Mouse (Mus musculus) limb, embryonic 13.5 days (tissue): ENCODE measurements around the gene Bcat2. TPM values are rescaled to one million over a fixed set of nuclear protein-coding genes. Genes with fewer than 3 reads are reported as not detected.

Source experiments
- ATAC-seq: fragments of 200-750 bp; cut with Nextera tagmentation; 2 replicates; pipeline ENCODE4 v1.8.0; 2017; ENCODE audit warnings: low read depth, moderate number of reproducible peaks, moderate TSS enrichment; ENCODE audit not compliant: low FRiP score
- H3K27ac ChIP-seq: fragments of 300-500 bp; sonication (generic); 2 replicates; pipeline ENCODE4 v1.5.1; 2015; ENCODE audit warnings: inconsistent platforms, mild to moderate bottlenecking, moderate library complexity
- H3K27me3 ChIP-seq: fragments of 300-500 bp; sonication (generic); 2 replicates; pipeline ENCODE4 v1.6.1; 2015; ENCODE audit warnings: mild to moderate bottlenecking, inconsistent platforms
- H3K36me3 ChIP-seq: fragments of 300-500 bp; sonication (generic); 2 replicates; pipeline ENCODE4 v1.6.1; 2015; ENCODE audit warnings: inconsistent platforms, mild to moderate bottlenecking, moderate library complexity
- H3K4me1 ChIP-seq: fragments of 300-500 bp; sonication (generic); 2 replicates; pipeline ENCODE4 v1.6.1; 2015; ENCODE audit warnings: inconsistent platforms
- H3K4me2 ChIP-seq: fragments of 300-500 bp; sonication (generic); replicated peaks from 2 replicates; pipeline ENCODE4 v1.6.1; 2015; ENCODE audit warnings: inconsistent platforms, mild to moderate bottlenecking, moderate library complexity
- H3K4me3 ChIP-seq: fragments of 300-500 bp; sonication (generic); 2 replicates; pipeline ENCODE4 v1.5.1; 2015; ENCODE audit warnings: moderate library complexity, mild to moderate bottlenecking, inconsistent platforms
- H3K9ac ChIP-seq: fragments of 300-500 bp; sonication (generic); 2 replicates; pipeline ENCODE4 v1.6.1; 2015; ENCODE audit warnings: mild to moderate bottlenecking, inconsistent platforms
- H3K9me3 ChIP-seq: fragments of 300-500 bp; sonication (generic); 2 replicates; pipeline ENCODE4 v1.6.1; 2016; ENCODE audit warnings: inconsistent platforms
- WGBS: fragments of 180-500 bp; shearing (Covaris S2); methylation state at CpG from one replicate; pipeline ENCODE4 v1.1.7; 2015; 5-methylcytosine and 5-hydroxymethylcytosine counted together
- polyA plus RNA-seq: library from polyadenylated mRNA; unstranded; fragments of >200 nt; fragmentation: Nextera tagmentation; extraction: Ambion mirVana; gene quantifications from 2 replicates; pipeline ENCODE4 v1.2.1, GENCODE M21; 2015

Bcat2 gene
- polyA plus RNA-seq, 1 experiment from 2014 or later = 59.5 TPM

GRCm38 (mm10) chr7:45619592-45619991 lies 49.6 kb downstream of the Bcat2 start:
- no peak for ATAC-seq
- peaks cover 26% of the 10 kb centered on the region for H3K4me1 ChIP-seq

GRCm38 (mm10) chr7:45621443-45621842 lies 51.5 kb downstream of the Bcat2 start, which contains the start of gene Izumo1:
Gene Izumo1 (plus strand): TSS chr7:45621811.
- ATAC-seq = no peak
- Histone ChIP-seq H3K36me3 (no peaks in the 10 kb centered on the region), H3K9ac (no peak within 1 kb of the TSS), H3K4me2 (no peak within 1 kb of the TSS), H3K27me3 (peaks cover 46% of the 10 kb centered on the region), H3K27ac (no peak within 1 kb of the TSS), H3K4me3 (no peak within 1 kb of the TSS), H3K4me1 (peaks cover 12% of the 10 kb centered on the region), H3K9me3 (no peaks in the 10 kb centered on the region)
- 30% methylated on average over 9 of the region's 9 CpGs for WGBS

More at GRCm38 (mm10) chr7:45619592-45619991, 49.6 kb downstream of the Bcat2 start:
- H3K36me3 ChIP-seq = no peaks in the 10 kb centered on the region
- no peaks in the 10 kb centered on the region for H3K9me3 ChIP-seq
- H3K27ac ChIP-seq = no peak overlapping the region
- peaks cover 50% of the 10 kb centered on the region for H3K27me3 ChIP-seq
- no peak overlapping the region for H3K4me2 ChIP-seq
- WGBS = 82% methylated on average over 5 of the region's 5 CpGs
- no peak overlapping the region for H3K9ac ChIP-seq
- no peak overlapping the region for H3K4me3 ChIP-seq

- Histone ChIP-seq H3K9ac (no peak overlapping the region), H3K36me3 (no peaks in the 10 kb centered on the region), H3K4me1 (peaks cover 4% of the 10 kb centered on the region; the same call in 1 of the 2 replicates), H3K27me3 (peaks cover 41% of the 10 kb centered on the region), H3K9me3 (no peaks in the 10 kb centered on the region), H3K27ac (no peak overlapping the region), H3K4me2 (no peak overlapping the region), H3K4me3 (no peak overlapping the region)
- 87% methylated on average over 11 of the region's 11 CpGs for WGBS
- ATAC-seq = no peak
Measured at GRCm38 (mm10) chr7:45623507-45623906, 53.6 kb downstream of the Bcat2 start.

GRCm38 (mm10) chr7:45624718-45625117 lies 54.8 kb downstream of the Bcat2 start:
- no peak overlapping the region for H3K4me3 ChIP-seq
- H3K4me2 ChIP-seq = no peak overlapping the region
- no peaks in the 10 kb centered on the region for H3K9me3 ChIP-seq
- no peak for ATAC-seq
- H3K36me3 ChIP-seq = no peaks in the 10 kb centered on the region
- peaks cover 33% of the 10 kb centered on the region for H3K27me3 ChIP-seq
- no peak overlapping the region for H3K27ac ChIP-seq
- H3K4me1 ChIP-seq = peaks cover 4% of the 10 kb centered on the region; the same call in 1 of the 2 replicates
- H3K9ac ChIP-seq = no peak overlapping the region
- WGBS = 33% methylated on average over 3 of the region's 3 CpGs

GRCm38 (mm10) chr7:45625481-45625880 lies 55.5 kb downstream of the Bcat2 start:
- 85% methylated on average over 8 of the region's 8 CpGs for WGBS

GRCm38 (mm10) chr7:45626571-45627076 lies 56.7 kb downstream of the Bcat2 start:
- H3K27me3 ChIP-seq = peaks cover 34% of the 10 kb centered on the region
- ATAC-seq = no peak
- no peaks in the 10 kb centered on the region for H3K36me3 ChIP-seq
- H3K4me3 ChIP-seq = no peak overlapping the region
- no peaks in the 10 kb centered on the region for H3K9me3 ChIP-seq
- 84% methylated on average over 7 of the region's 7 CpGs for WGBS
- H3K4me2 ChIP-seq = no peak overlapping the region
- no peak overlapping the region for H3K9ac ChIP-seq
- H3K27ac ChIP-seq = no peak overlapping the region
- peaks cover 4% of the 10 kb centered on the region; the same call in 1 of the 2 replicates for H3K4me1 ChIP-seq

More at GRCm38 (mm10) chr7:45625481-45625880, 55.5 kb downstream of the Bcat2 start:
- H3K27me3 ChIP-seq = peaks cover 34% of the 10 kb centered on the region
- no peaks in the 10 kb centered on the region for H3K36me3 ChIP-seq
- no peaks in the 10 kb centered on the region for H3K9me3 ChIP-seq
- no peak for ATAC-seq
- H3K4me1 ChIP-seq = peaks cover 4% of the 10 kb centered on the region; the same call in 1 of the 2 replicates
- no peak overlapping the region for H3K27ac ChIP-seq
- H3K9ac ChIP-seq = no peak overlapping the region
- H3K4me3 ChIP-seq = no peak overlapping the region
- H3K4me2 ChIP-seq = no peak overlapping the region

- peaks cover 7% of the 10 kb centered on the region; the same call in 1 of the 2 replicates for H3K4me1 ChIP-seq
- H3K27ac ChIP-seq = peak within 1 kb of the TSS; percentile 76; the same call in 1 of the 2 replicates
- H3K4me2 ChIP-seq = peak within 1 kb of the TSS; percentile 99
- H3K9ac ChIP-seq = peak within 1 kb of the TSS; percentile 85
- ATAC-seq = no peak
- WGBS = 87% methylated on average over 9 of the region's 9 CpGs
- H3K36me3 ChIP-seq = no peaks in the 10 kb centered on the region
- H3K4me3 ChIP-seq = peak within 1 kb of the TSS; percentile 61
- peaks cover 37% of the 10 kb centered on the region for H3K27me3 ChIP-seq
- no peaks in the 10 kb centered on the region for H3K9me3 ChIP-seq
Measured at GRCm38 (mm10) chr7:45627261-45627660, 57.3 kb downstream of the Bcat2 start, which contains the start of gene Rasip1. Gene Rasip1 (plus strand): TSS chr7:45627488.

- H3K9me3 ChIP-seq = no peaks in the 10 kb centered on the region
- H3K4me3 ChIP-seq = peak overlapping the region; percentile 61
- H3K27ac ChIP-seq = peak overlapping the region; percentile 76; the same call in 1 of the 2 replicates
- H3K4me1 ChIP-seq = peaks cover 14% of the 10 kb centered on the region; the same call in 1 of the 2 replicates
- peak overlapping the region; percentile 85 for H3K9ac ChIP-seq
- H3K27me3 ChIP-seq = peaks cover 49% of the 10 kb centered on the region
- H3K36me3 ChIP-seq = no peaks in the 10 kb centered on the region
- WGBS = 1% methylated on average over 105 of the region's 105 CpGs
- H3K4me2 ChIP-seq = peak overlapping the region; percentile 99
- ATAC-seq = peak; percentile 81
Measured at GRCm38 (mm10) chr7:45628364-45629294, 58.7 kb downstream of the Bcat2 start.

- H3K27ac ChIP-seq = no peak overlapping the region
- peaks cover 43% of the 10 kb centered on the region for H3K27me3 ChIP-seq
- no peak overlapping the region for H3K4me2 ChIP-seq
- H3K9me3 ChIP-seq = no peaks in the 10 kb centered on the region
- WGBS = 75% methylated on average over 23 of the region's 23 CpGs
- H3K4me1 ChIP-seq = peaks cover 14% of the 10 kb centered on the region; the same call in 1 of the 2 replicates
- H3K4me3 ChIP-seq = no peak overlapping the region
- ATAC-seq = no peak
- no peak overlapping the region for H3K9ac ChIP-seq
- H3K36me3 ChIP-seq = no peaks in the 10 kb centered on the region
Measured at GRCm38 (mm10) chr7:45630064-45630907, 60.3 kb downstream of the Bcat2 start.

GRCm38 (mm10) chr7:45632499-45632898 lies 62.5 kb downstream of the Bcat2 start:
- Histone ChIP-seq H3K27ac (no peak overlapping the region; the same call in 1 of the 2 replicates), H3K4me2 (peak overlapping the region; percentile 62), H3K9ac (peak overlapping the region; percentile 66), H3K4me1 (peaks cover 14% of the 10 kb centered on the region; the same call in 1 of the 2 replicates), H3K9me3 (0 out of 2 replicates have a peak, but pooled peaks cover 12% of the 10 kb centered on the region), H3K27me3 (peaks cover 35% of the 10 kb centered on the region), H3K4me3 (peak overlapping the region; percentile 34), H3K36me3 (peaks cover 17% of the 10 kb centered on the region)
- ATAC-seq = no peak
- 13% methylated on average over 35 of the region's 35 CpGs for WGBS

- no peak overlapping the region for H3K9ac ChIP-seq
- H3K4me2 ChIP-seq = no peak overlapping the region
- H3K36me3 ChIP-seq = peaks cover 17% of the 10 kb centered on the region
- no peak overlapping the region for H3K4me3 ChIP-seq
- no peak for ATAC-seq
- H3K27me3 ChIP-seq = peaks cover 17% of the 10 kb centered on the region
- 0 out of 2 replicates have a peak, but pooled peaks cover 12% of the 10 kb centered on the region for H3K9me3 ChIP-seq
- no peak overlapping the region for H3K27ac ChIP-seq
- 83% methylated on average over 11 of the region's 11 CpGs for WGBS
- H3K4me1 ChIP-seq = peaks cover 18% of the 10 kb centered on the region
Measured at GRCm38 (mm10) chr7:45634946-45635681, 65.2 kb downstream of the Bcat2 start.
